Mouse (Mus musculus): ENCODE measurements at regions not wholly inside any gene's neighbourhood (a gene's known extent, or its start where the extent isn't known, plus 50 kb on each side); places are given as distances from the start of the nearest gene placed in this dataset.

GRCm38 (mm10) chr3:60698189-60698588 is 225.6 kb downstream of the Mbnl1 start:
- no peak for TF ChIP-seq EP300 (IDR thresholded peaks at IDR 0.05; ENCODE audit: low read depth)
- no peak for TF ChIP-seq CTCF (IDR thresholded peaks at IDR 0.05; ENCODE audit: low read depth)
